Mouse (Mus musculus) erythroblast, embryonic 14.5 days (primary cell): ENCODE measurements around the gene Dmrta2.

ENCODE experiments used
- GATA1 ChIP-seq: IDR thresholded peaks from 2 replicates; pipeline ENCODE4 v1.6.1; 2012; ENCODE audit warnings: low read length, inconsistent platforms, mixed read lengths
- TAL1 ChIP-seq: IDR thresholded peaks from 3 replicates; pipeline ENCODE4 v1.6.1; 2012; ENCODE audit warnings: low read length, inconsistent platforms, mixed read lengths

DNA sequence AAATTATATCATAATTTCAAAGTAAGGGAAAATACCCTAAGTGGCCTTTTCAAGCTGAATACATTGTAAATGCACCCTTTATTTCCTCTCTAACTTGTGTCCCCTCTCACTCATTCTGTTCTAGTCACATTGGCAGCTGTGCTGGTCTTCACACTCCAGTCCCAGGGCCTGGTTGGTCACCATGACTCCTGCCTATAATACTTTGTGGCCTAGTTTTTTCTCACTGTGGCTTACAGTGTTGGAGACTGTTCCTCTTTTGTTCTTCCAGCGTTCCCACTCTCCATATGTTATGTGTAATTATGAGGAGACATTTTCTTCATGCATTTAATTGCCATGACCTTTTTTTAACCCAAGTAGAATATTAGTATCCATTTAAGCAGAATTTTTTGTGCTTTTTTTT, 46.9 kb upstream of the Dmrta2 start:
- TF ChIP-seq GATA1 (no peak), TAL1 (no peak)
